Mouse (Mus musculus) adrenal gland, postnatal 4 days (tissue): Measurements from ENCODE around the gene Vapa. TPM values are rescaled to one million over a fixed set of nuclear protein-coding genes. Genes with fewer than 3 reads are reported as not detected.
A peak's percentile ranks its signal among the peaks of the same experiment; 100 is the strongest.
"Not testable (repeated sequence)": the region's sequence is repeated elsewhere in the genome, so short reads cannot be mapped to it uniquely, and the experiment has no call there.

ENCODE experiments used
- DNase-seq, 2 experiments: peaks; one replicate each; pipeline ENCODE4 v3.0.0; 2021 to 2022; ENCODE audit warnings: low spot score in 2 of 2, mixed read lengths in 2 of 2
- long read RNA-seq, 2 experiments: library from polyadenylated mRNA; stranded (forward); transcript quantifications; one replicate each; pipeline ENCODE4 v2.0.0; 2021
- total RNA-seq, 2 experiments: library from RNA; stranded (reverse); gene quantifications; 2 replicates each; pipeline ENCODE4 v1.2.3; 2021

The Vapa gene
- total RNA-seq: 100 to 1,000 TPM; 141 to 143 TPM
- long read RNA-seq, experiment 1, transcript Vapa-201 (6 exons, 3,369 nt): major isoform, 279 of 298 reads
- long read RNA-seq, experiment 1, partial matches to known transcripts: 2 of 298 reads
- long read RNA-seq, experiment 1, other reads (novel, unspliced or antisense): 17 of 298 reads
- long read RNA-seq, experiment 2, transcript Vapa-201 (6 exons, 3,369 nt): major isoform, 390 of 407 reads
- long read RNA-seq, experiment 2, partial matches to known transcripts: 2 of 407 reads
- long read RNA-seq, experiment 2, other reads (novel, unspliced or antisense): 15 of 407 reads

DNA sequence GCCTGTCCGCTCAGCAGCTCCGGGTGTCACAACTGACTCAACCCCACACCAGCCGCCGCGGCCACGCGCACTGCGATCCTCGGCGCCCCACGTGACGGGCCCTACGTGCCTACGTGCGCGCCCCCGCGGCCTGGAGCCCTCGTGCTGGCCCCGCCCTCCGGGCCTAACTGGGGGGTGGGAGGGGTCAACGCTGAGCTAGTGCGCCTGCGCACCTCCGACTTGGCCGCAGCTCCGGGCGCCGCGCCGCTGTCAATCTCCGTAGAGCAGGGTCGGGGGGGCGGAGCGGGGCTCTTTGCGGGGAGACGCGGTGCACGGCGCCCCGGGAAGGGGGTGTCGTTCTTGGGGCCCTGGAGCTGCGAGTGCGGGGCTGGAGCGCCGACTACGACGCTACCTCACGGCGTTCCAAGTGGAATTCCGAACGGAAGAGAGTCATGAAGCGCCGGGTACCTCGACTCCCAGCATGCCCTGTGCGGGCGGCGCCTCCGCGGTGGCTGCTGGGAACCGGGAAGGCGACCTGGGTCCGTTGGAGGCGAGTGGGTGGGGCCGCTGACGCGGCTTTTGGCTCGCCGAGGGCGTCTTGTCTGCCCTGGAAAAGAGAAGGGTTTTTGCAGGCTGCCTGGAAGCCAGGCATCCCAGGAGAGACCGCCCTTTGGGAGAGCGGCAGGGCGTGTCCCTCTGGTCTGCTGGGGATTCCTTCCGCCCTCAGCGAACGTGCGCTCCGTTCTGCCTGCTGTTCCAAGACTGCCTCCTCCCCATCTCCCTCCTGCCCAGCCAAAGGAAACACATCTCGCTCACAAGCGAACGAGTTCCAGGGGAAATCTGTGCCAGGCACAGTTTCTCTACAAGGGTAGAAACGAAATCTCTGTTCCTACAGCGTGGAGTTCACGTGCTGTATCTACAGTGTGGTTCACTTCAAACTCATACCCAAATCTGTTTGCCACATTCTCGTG is at the start of gene Vapa:
TSS of gene Vapa (minus strand) at position 93 of the 950 bp plus-strand sequence.
- peak; percentile 96 to 97 for DNase-seq

DNA sequence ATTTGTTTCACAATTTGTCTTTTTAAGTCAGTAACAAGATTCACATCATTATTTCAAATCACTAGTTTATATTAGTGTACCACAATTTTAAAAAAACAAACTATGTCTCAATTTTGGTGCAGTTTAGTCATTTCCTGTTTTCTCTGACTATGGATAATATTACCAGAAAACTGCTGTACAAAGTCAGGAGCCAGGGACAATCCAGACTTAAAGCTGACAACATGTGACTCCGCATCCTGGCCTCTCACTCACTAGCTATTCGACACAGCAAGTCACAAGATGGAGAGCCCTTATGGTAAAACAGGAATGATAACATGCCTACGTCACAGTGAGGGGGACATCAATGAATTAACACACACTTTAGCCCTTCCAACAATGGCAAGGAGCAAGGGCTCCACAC is 49.3 kb upstream of the Vapa start:
- no peak for DNase-seq

DNA sequence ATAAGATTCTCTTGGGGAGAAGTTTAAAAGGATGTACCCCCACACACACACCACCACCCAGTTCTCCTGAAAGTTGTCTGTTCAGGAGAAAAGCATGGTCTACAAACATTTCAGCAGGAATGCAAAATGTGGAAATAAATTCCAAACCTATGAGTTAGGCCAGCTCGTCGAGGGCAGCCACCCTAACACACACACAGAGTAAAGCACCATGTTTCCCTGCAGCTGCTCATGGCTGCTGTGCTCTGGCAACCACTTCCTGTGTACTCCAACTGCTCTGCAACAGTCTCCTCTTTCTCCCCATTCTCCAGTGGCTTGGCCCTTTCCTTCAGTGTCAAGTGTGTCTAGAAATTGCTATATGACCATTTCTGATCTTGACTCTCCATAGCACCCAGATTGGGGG is 45.1 kb upstream of the Vapa start:
- DNase-seq: no peak

DNA sequence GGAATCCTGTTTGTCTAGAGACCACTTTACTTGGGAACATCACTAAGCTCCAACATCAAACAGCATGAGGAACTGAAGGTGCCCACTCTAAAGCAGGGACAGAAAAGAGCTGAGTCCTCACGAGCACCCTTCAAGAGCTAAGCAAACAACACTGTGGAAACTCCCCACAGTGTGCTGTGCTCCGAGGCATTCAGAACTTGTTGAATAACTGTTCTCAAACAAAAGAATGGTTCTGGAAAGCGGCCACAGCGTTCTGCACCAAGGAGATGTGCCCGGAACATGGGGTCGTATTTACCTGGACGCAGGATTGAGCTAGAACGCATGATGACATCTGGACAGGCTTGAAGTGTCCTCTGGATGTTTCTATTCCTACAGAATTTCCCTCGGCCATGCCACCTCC is 44.6 kb upstream of the Vapa start:
- DNase-seq: no peak

DNA sequence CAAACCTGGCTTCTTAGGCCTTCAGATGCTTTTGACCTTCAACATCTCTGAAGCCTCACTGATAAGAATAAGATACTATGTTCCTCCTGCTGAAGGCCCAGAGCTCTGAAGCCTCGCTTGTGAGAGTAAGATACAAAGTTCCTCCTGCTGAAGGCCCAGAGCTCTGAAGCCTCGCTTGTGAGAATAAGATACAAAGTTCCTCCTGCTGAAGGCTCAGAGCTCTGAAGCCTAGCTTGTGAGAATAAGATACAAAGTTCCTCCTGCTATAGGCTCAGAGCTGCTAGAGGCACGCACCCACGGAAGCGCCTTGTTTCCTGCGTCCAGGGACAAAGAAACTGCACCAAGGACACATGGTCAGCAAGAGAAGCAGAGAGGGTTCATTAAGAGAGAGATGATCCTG is 43.4 kb upstream of the Vapa start:
- no peak for DNase-seq

DNA sequence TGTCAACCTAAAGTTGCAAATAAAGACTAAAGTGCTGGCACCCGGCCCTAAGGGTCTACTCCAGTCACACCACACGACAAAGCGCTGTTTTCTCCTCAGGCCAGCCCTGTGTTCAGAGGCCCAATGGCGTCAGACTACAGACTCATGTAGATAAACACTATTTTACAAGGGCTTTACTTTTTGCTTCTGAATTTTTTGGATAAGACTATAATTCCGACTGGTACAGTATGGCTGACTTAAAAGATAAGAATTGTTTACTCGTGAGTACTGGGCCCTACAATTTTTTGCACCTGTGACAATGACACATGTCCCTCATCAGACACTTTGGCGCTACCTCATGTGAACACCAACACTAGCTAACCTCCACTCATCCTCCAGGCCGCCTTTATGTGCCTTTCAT is 42.7 kb upstream of the Vapa start:
- no peak for DNase-seq

DNA sequence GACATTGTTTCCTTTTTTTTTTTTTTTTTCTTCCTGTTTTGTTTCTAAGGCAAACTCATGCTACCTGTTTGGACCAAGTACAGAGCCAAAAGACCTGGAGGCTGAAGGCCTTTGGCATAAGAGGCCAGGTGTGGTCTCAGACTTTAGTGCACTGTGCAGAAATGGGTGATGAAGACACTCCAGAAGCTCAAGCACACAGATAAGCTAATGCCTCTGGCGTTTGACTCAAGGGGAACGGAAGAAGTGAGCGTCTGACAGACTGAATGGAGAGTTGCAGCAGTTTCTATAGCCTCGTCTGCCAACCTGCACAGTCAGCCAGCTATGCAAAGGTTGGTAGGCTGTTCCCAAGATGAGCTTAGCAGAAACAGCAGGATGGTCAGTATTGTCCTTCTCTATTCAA is 42.3 kb upstream of the Vapa start:
- no peak for DNase-seq

DNA sequence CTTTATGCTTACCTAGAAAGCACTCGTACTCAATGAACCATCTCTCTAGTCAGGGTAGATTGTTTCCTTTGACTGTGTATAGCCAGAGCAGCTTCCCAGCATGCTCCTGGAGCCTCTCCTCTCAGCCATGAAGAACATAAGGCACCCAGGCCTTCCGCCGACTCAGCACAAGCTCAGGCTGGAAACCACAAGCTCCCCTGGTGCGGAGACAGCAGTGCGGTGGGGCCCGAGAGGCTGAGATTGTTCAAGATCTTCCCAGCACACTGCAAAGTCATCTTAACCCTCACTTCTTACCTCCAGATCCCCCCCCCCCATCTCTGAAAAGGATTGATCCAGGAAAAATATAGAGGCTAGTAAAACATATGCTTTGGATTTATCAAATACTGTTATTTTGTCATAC is 37.2 kb upstream of the Vapa start:
- no peak for DNase-seq

DNA sequence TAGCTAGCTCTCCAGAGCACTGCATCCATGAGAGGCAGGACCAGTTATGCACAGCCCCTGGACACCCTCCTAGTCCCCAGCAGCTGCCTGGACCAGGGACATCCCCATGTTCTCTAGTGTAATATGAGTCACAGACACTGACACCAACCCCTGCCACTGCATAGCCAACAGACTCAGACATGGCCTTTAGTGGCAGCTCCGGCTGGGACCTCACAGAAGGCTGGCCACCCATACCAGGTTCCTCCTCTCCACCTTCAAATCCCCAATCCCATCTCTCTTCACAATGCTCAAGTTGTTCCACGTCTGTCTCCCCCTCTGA is 35.8 kb upstream of the Vapa start:
- DNase-seq: no peak

DNA sequence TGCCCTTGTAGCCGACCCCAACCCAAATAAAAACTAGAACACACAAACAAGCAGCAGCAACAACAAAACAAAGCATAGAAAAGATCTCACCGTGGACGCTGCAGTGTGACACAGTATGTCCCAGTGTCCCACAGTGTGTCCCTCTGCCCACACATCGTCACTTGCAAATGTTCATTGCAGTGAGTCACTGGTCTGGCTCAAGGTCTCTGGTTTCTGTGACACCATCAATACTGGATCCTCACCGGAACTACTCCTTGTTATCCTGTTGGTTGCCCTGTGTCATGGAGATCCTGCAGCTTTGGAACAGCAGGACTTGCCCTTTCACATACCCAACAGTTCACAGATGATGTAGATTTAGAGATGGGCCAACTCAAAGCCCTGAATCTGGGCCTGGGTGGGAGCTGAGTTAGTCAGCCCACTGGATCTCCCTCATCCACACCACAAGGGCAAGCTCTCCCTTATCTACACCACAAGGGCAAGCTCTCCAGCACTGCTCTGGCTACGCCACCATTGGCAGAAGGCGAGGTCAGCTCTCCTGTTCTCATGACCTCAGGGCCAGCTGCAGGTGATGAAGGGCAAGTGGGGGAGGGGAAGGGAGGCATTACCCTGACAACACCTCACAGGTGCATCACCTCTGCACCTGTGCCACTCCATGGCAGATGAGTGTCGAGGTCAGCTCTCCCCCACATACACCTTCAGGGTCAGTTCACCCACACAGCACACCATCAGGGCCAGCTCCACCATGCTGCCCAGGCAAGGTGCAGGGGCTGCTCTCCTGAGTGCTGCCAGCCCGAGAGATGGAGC is 35.2 kb upstream of the Vapa start:
- DNase-seq: peak in 1 of 2 experiments; percentile 40

DNA sequence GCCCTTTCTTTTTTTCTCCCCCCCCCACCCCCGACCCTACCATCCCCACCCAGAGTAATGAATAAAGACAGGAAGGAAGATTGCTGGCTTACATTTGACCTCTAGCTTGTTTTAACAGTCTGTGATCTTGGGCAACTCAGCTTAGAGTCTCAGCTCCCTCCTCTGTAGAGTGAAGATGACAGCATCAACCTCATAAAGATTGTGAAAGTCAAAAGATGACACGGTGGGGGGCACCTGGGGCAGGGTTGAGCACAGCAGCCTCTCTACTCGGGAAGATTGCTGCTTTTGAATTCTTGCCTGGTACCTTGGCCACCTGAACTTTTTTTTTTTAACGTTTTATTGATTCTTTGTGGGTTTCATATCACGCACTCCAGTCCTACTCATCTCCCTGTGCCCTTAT is 34.6 kb upstream of the Vapa start:
- DNase-seq: no peak

DNA sequence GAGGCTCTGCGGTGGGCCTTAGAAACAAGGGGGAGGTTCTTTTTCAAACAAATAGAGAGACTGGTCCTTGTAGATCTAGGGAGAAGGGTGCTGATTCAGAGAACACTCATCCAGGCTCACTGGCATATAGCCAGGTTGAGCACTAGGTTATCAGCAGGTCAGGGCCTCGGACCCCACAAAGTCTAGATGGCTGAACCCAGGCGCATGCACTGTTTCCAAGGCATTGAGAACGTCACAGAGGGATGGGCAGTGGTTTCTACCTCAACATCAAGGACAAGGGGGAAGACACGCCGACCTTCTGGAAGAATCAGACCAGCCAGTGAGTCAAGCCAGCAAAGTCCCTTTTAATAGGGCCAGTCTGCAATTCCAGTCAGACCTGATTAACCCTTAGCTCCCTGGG is 33.9 kb upstream of the Vapa start:
- peak in 1 of 2 experiments; percentile 51 for DNase-seq

DNA sequence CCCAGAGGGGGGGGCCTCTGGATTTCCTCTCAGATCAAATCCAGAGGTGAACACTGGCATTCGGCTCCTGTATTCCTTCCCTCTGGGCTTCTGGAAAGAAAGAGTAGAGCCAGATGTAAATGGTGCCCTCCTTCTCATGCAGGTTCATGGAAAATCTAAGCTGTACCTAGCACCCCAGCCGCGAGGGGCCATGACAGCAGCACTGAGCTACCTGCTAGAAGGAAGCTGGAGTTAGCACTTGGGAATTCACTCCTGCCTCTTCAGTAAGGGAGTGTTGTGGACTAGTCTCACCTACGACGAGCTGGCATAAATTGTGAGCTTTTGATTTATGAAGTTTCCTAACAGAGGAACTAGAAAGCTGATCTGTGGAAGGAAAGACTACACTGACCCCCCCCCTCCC is 30.2 kb upstream of the Vapa start:
- DNase-seq: no peak

DNA sequence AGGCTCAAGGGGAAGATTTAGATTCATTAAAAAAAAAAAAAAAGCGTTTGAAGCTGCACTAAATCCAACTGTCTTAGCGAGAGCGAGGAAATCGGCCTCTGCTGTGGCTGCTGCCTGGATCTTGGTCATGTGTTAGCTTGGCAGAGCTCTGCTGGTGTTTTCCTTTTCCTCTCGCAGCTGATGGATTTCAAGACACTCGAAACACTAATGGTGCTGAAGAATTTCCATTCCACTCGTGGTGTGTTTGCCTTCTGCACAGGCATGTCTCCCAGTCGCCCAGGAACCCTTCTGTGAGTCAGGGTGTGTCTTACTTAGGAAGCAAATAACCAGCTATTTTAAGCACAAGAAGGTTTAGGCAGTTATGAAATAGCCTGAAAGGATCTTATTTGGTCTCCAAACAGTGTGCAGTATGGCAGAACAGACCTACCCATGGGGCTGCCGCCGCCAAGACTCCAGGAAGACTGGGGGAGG is 29.7 kb upstream of the Vapa start:
- no peak for DNase-seq

DNA sequence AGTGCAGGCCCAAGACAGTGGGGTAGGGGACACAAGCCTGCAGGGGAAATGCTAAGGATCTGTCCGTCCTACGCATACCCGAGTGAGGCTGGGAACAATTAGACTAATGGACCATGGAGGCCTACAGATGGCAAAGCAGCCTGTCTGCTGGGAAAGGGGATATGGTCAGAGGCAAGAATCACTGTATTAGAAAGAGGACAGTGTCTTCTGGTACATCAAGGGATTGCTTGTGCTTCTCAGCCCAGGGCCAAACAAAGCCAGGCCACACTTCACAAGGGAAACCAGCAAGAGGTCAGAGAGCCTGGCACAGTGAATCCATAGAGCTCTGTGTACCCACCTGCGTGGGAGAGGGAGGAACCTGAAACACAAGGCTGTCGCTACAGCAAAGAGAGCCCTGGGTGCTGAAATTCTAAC is 29.2 kb upstream of the Vapa start:
- DNase-seq: no peak

DNA sequence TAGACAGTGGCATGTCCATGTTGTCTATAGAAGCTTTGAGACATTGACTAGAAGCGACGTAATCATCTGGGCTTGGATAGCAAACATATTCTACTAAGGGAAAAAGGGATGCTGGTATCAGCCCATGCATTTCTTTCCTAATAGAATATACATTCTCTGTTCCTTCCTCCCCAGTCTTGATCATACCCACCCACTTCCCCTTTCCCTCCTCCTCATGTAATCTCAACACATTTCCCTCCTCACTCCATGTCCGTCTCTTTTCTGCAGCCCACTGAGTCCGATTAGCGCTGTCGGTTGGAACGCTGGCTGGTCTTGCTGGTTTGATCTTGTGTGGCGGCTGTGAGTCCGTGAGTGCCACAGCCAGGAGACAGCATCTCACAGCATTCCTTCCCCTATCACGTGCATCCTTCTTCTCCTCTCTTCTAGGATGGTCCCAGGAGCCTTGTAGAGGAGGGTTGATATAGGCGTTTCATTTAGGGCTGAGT is 28.4 kb upstream of the Vapa start, which contains the start of gene Txndc2:
TSS of gene Txndc2 (minus strand) at position 435 of the 485 bp plus-strand sequence.
- DNase-seq: no peak

DNA sequence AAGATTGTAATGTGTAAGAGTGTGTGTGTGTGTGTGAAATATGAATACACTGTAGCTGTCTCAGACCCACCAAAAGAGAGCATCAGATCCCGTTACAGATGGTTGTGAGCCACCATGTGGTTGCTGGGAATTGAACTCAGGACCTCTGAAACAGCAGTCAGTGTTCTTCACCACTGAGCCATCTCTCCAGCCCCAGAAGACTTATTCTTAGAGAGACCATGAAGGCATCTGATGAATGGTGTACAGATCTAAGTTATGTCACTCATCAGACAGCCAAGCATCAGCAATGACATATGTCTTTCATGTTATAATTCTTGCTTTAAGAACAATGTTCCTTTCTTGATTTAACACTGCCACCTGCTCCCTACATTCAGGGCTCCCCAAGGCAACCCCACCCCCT is 25.8 kb upstream of the Vapa start:
- no peak for DNase-seq

DNA sequence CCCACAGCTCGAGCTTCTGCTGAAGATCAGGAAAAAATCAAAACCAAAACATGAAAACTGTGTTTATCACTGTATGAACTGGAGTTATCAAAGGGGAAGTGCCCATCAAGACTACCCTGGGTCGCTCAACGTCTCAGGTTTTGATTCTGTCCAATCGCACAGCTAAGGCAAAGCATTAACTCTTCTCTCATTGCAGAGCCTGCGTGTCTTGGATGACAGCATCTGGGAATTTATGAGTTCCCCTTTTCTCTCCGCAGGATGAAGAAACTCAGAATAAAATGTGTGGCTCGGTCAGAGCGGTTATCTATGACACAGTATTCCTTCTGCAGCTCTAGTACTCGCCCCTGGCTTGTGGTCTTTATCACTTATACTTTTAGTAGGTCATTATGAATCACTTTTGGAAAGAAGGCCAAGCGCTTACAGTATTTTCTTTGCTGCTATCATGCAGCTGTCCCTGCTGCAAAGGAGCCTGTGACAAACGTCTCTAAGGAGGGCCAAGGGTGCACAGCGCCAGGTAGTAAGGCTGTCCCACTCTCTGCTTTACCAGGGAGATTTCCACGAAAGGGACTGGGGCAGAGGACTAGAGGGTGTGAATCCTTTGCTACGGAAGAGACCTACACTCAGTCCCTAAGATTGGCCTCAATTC is 22.5 kb upstream of the Vapa start:
- DNase-seq: no peak

DNA sequence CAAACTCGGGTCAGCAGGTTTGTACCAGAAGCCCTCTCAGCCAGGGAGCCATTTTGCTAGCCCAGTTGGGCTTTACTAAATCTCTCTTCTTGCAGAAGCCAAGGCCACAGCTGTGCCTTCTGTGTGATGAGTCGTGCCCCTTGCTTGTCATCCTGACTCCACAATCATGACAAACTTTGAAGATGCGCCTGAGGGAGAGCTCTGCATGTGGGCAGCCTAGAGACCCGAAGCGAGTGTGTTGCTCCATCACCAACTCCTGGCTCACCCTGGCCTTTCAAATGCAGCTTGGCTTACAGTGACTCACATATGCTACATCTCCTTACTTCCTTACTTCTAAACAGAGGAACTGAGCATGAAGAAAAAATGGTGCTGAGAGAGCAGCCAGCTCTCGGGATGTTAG is 16.6 kb upstream of the Vapa start:
- no peak for DNase-seq

DNA sequence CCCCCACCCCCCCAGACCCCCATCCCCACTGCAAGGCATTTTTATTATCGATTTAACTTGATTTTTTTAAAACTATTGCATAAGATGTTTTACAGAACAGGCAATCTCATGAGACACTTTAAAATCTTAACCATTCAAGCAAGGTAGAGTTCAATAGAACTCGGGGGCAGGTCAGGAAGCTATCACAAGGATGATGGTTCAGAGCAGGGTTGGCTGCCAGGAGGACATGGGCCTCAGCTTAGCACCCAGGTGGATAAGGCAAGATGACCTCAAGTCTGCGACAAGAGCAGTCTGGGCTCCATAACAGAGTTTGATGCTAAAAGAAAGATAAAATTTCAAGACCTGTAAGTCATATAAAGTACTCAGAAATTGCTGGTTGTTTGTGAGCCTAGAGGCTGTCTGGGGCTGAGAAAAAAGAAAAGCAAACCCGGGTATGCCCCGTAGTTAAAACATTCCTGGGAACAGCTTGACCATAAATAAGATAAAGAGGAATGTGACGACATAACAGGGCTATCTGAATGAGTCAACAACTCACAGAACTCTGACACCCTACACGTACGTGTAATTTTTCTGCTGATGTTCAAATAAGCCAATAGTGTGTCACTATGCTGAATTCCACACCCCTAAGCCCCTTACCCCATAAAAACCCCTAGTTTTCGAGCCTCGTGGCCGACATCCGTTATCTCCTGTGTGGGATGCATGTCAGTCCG is 15.6 kb upstream of the Vapa start:
- DNase-seq: not testable (repeated sequence)
